Mouse (Mus musculus): ENCODE results near the gene Pex3. TPM values are rescaled to one million over a fixed set of nuclear protein-coding genes. Genes with fewer than 3 reads are reported as not detected.

The Pex3 gene
- polyA plus RNA-seq (2015; fragmentation: Nextera tagmentation; extraction: Ambion mirVana): 25.7 and 25.8 TPM in 2 replicates

DNA sequence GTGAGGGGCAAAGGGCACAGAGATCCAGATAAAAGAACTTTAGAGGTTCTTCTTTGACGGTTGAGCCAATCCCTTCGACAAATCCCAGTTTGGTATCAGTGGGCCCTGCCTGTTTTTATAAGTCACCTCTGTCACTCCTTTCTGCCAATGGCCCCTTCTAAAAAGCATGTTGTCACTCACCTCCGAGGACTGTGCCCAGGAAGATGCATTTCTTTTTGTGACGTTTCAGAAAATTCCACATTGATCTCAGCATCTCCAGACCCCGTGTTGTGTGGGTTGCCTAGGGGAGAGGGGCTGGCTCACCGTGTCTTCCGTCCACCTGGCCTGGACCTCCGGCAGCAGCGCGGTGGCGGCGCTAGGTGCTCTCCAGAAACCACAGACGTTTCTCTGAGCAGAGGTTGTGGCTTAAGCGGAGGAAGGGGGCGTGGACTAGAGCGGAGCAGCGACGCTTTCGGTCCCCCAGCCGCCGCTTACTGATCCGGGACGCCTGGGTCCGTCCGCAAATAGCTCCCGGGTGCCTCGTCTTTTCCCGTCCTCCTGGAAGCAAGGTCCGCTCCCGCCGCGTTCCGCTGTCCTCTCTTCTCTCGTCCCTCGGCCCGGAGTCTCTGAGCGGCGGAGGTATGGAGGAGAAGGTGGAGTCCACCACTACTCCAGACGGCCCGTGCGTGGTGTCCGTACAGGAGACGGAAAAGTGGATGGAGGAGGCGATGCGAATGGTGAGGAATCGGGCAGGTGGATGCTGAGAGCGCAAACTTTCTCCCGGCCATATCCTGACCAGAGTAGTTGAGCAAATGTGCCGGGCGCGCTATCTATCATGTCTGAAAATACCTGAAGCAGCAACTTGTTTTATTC lies at the start of gene Pex3, which contains the start of gene Adat2:
Pex3 (minus strand) TSS at position 497 of the 852 bp plus-strand sequence.
Adat2 (plus strand) TSS at position 249 of the 852 bp plus-strand sequence.
- WGBS: under 1% methylated on average over 51 of the region's 51 CpGs

DNA sequence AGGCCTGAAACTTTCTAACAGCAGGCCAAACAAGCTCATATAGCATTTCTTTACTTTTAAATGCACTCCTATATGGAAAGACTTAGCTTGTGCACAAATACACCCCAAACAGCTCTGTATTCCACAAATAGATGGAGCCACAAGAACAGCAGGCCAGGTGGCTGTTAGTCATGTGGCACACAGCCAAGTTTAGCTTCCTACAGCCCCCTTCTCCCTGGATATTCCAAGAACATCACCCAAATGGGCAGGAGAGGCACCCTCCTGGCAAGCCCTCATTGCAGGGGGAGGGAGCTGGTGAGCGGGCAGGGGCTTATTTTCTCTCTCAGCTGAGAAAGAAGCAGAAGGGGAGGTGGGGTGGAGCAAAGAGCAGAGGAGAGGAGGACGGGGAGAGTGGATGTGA lies 48.0 kb upstream of the Pex3 start:
- Histone ChIP-seq H3K36me3 (no peaks in the 10 kb centered on the region), H3K4me2 (no peak overlapping the region), H3K9ac (replicated peaks) (no peak overlapping the region), H3K27ac (replicated peaks) (no peak overlapping the region), H3K27me3 (replicated peaks) (no peaks in the 10 kb centered on the region), H3K4me1 (no peaks in the 10 kb centered on the region), H3K4me3 (replicated peaks) (no peak overlapping the region), H3K9me3 (replicated peaks) (no peaks in the 10 kb centered on the region)
- ATAC-seq (ENCODE audit: low FRiP score): no peak
- WGBS: 68% methylated on average over 2 of the region's 2 CpGs

More for the DNA sequence above, at the start of gene Pex3, which contains the start of gene Adat2:
- Histone ChIP-seq H3K9me3 (replicated peaks) (no peaks in the 10 kb centered on the region), H3K27me3 (replicated peaks) (no peaks in the 10 kb centered on the region), H3K27ac (replicated peaks) (peak within 1 kb of the TSS; percentile 78), H3K36me3 (no peaks in the 10 kb centered on the region), H3K4me3 (replicated peaks) (peak within 1 kb of the TSS; percentile 71), H3K4me2 (peak within 1 kb of the TSS; percentile 71), H3K9ac (replicated peaks) (peak within 1 kb of the TSS; percentile 77), H3K4me1 (peaks cover 11% of the 10 kb centered on the region)
- ATAC-seq (ENCODE audit: low FRiP score): peak; percentile 96

DNA sequence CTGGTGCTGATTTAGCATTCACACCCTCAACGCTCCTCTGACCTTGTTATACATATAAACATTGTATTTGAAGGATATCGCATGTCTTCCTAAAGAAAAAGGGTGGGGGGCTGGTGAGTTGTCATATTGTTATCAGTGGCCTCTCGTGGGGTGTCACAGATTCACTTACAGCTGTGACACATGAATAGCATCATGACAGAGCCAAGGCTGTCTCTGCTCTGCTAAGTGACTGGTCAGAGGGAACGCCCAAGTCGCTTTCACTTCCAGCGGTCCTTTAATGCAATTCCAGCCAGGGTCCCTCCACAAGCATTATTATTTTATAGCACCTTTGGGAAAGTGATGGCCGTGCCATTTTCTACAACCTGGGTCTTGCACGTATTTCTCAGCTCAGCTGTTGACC lies 44.5 kb upstream of the Pex3 start:
- no peak overlapping the region for H3K9ac ChIP-seq (replicated peaks)
- no peaks in the 10 kb centered on the region for H3K9me3 ChIP-seq (replicated peaks)
- no peak overlapping the region for H3K27ac ChIP-seq (replicated peaks)
- no peaks in the 10 kb centered on the region for H3K36me3 ChIP-seq
- H3K27me3 ChIP-seq (replicated peaks): no peaks in the 10 kb centered on the region
- no peak overlapping the region for H3K4me2 ChIP-seq
- no peaks in the 10 kb centered on the region for H3K4me1 ChIP-seq
- WGBS: 61% methylated on average over 8 of the region's 8 CpGs
- ATAC-seq (ENCODE audit: low FRiP score): no peak
- no peak overlapping the region for H3K4me3 ChIP-seq (replicated peaks)

- H3K4me2 ChIP-seq: no peak overlapping the region
- H3K27ac ChIP-seq (replicated peaks): no peak overlapping the region
- H3K9ac ChIP-seq (replicated peaks): no peak overlapping the region
- no peak overlapping the region for H3K4me3 ChIP-seq (replicated peaks)
- H3K27me3 ChIP-seq (replicated peaks): no peaks in the 10 kb centered on the region
- ATAC-seq (ENCODE audit: low FRiP score): no peak
- H3K36me3 ChIP-seq: no peaks in the 10 kb centered on the region
- 77% methylated on average over 9 of the region's 9 CpGs for WGBS
- no peaks in the 10 kb centered on the region for H3K4me1 ChIP-seq
- H3K9me3 ChIP-seq (replicated peaks): no peaks in the 10 kb centered on the region
Observed at GRCm38 (mm10) chr10:13596866-13597265, 43.9 kb upstream of the Pex3 start.

DNA sequence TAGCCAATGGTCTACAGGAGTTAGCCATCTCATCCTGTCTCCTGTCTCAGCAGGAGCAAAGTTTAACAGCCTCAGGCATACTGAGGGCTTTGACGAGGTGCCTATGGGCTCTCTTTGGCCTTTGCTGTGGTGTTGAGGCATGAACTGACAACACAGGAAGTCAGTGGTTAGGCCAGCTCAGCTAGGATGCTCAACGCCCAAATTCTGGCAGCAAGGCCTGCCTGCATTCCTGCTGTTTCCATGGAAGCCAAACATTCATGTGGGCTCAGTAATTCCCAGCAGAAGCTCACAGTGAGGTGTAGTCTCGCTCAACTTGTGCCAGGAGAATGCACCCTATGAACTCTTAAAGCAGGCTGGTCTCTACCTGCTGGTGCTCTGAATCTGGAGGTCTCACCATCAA lies 43.1 kb upstream of the Pex3 start:
- Histone ChIP-seq H3K4me1 (no peaks in the 10 kb centered on the region), H3K36me3 (no peaks in the 10 kb centered on the region), H3K4me2 (no peak overlapping the region), H3K9ac (replicated peaks) (no peak overlapping the region), H3K9me3 (replicated peaks) (no peaks in the 10 kb centered on the region), H3K27me3 (replicated peaks) (no peaks in the 10 kb centered on the region), H3K27ac (replicated peaks) (no peak overlapping the region), H3K4me3 (replicated peaks) (no peak overlapping the region)
- ATAC-seq (ENCODE audit: low FRiP score): no peak
- 39% methylated on average over 3 of the region's 3 CpGs for WGBS

- Histone ChIP-seq H3K9ac (replicated peaks) (no peak overlapping the region), H3K4me2 (no peak overlapping the region), H3K4me3 (replicated peaks) (no peak overlapping the region), H3K27ac (replicated peaks) (no peak overlapping the region), H3K4me1 (no peaks in the 10 kb centered on the region), H3K9me3 (replicated peaks) (no peaks in the 10 kb centered on the region), H3K27me3 (replicated peaks) (no peaks in the 10 kb centered on the region), H3K36me3 (no peaks in the 10 kb centered on the region)
- no peak for ATAC-seq (ENCODE audit: low FRiP score)
- 86% methylated on average over 3 of the region's 3 CpGs for WGBS
Observed at GRCm38 (mm10) chr10:13593529-13593928, 40.6 kb upstream of the Pex3 start.

GRCm38 (mm10) chr10:13592196-13592595 lies 39.3 kb upstream of the Pex3 start:
- no peaks in the 10 kb centered on the region for H3K36me3 ChIP-seq

DNA sequence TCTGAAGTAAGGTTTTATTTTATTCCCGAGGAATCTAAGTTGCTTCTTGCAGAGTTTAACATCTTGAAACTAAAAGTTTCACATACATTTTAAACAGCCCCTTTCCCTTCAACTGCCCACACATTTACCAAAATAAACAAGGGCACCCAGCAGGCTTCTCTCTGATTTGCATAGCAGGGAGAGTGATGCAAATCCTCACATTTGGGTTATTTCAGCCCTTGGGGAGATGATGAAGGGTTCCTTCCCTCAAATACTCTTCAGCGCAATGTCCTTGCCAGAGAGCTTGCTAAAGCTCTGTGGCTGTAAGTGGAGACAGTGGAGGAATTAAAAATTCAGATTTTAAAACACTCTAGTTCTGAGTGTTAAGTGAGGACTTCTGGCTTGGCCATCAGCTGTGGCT lies 35.0 kb upstream of the Pex3 start:
- Histone ChIP-seq H3K27me3 (replicated peaks) (no peaks in the 10 kb centered on the region), H3K4me2 (no peak overlapping the region), H3K27ac (replicated peaks) (no peak overlapping the region), H3K4me3 (replicated peaks) (no peak overlapping the region), H3K9ac (replicated peaks) (no peak overlapping the region), H3K9me3 (replicated peaks) (no peaks in the 10 kb centered on the region), H3K36me3 (no peaks in the 10 kb centered on the region), H3K4me1 (no peaks in the 10 kb centered on the region)
- no peak for ATAC-seq (ENCODE audit: low FRiP score)
- 80% methylated on average over 2 of the region's 2 CpGs for WGBS

More at GRCm38 (mm10) chr10:13592196-13592595, 39.3 kb upstream of the Pex3 start:
- Histone ChIP-seq H3K4me3 (replicated peaks) (no peak overlapping the region), H3K9ac (replicated peaks) (no peak overlapping the region), H3K4me1 (no peaks in the 10 kb centered on the region), H3K4me2 (no peak overlapping the region), H3K27me3 (replicated peaks) (no peaks in the 10 kb centered on the region), H3K9me3 (replicated peaks) (no peaks in the 10 kb centered on the region), H3K27ac (replicated peaks) (no peak overlapping the region)
- ATAC-seq (ENCODE audit: low FRiP score): no peak
- 87% methylated on average over 10 of the region's 10 CpGs for WGBS

- no peak overlapping the region for H3K4me3 ChIP-seq (replicated peaks)
- H3K9me3 ChIP-seq (replicated peaks): no peaks in the 10 kb centered on the region
- H3K27me3 ChIP-seq (replicated peaks): 0 out of 2 replicates have a peak, but pooled peaks cover 2% of the 10 kb centered on the region
- WGBS: 90% methylated on average over 7 of the region's 7 CpGs
- H3K36me3 ChIP-seq: no peaks in the 10 kb centered on the region
- no peak overlapping the region for H3K27ac ChIP-seq (replicated peaks)
- H3K9ac ChIP-seq (replicated peaks): no peak overlapping the region
- no peak overlapping the region for H3K4me2 ChIP-seq
- H3K4me1 ChIP-seq: 0 out of 2 replicates have a peak, but pooled peaks cover under 1% of the 10 kb centered on the region
- ATAC-seq (ENCODE audit: low FRiP score): no peak
Observed at GRCm38 (mm10) chr10:13577123-13577522, 24.2 kb upstream of the Pex3 start.

- WGBS: 81% methylated on average over 6 of the region's 6 CpGs
Observed at GRCm38 (mm10) chr10:13572410-13572809, 19.5 kb upstream of the Pex3 start.

DNA sequence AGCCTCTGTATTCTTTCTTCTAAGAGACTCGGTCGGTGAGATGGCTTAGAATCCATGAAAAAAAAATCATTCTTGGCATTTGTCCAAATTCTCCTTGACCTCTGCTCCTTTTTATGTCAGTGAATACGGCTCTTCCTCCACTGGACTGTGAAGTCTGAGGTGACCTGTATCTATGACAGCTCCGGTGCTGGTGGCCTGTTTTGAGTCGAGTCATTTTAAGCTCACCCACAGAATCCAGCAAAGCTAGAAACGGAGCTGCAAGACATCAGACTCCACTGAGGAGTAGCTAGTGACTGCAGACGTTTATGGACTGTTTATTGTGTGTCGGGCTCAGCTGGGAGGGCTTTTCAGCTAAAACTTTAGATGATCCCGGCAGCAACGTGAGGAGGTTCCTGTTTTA lies 19.1 kb upstream of the Pex3 start:
- 37% methylated on average over 10 of the region's 10 CpGs for WGBS
- H3K36me3 ChIP-seq: no peaks in the 10 kb centered on the region

More at GRCm38 (mm10) chr10:13572410-13572809, 19.5 kb upstream of the Pex3 start:
- Histone ChIP-seq H3K9me3 (replicated peaks) (no peaks in the 10 kb centered on the region), H3K27ac (replicated peaks) (no peak overlapping the region), H3K4me1 (peaks cover 25% of the 10 kb centered on the region), H3K4me2 (no peak overlapping the region), H3K9ac (replicated peaks) (no peak overlapping the region), H3K36me3 (no peaks in the 10 kb centered on the region), H3K4me3 (replicated peaks) (no peak overlapping the region), H3K27me3 (replicated peaks) (0 out of 2 replicates have a peak, but pooled peaks cover 2% of the 10 kb centered on the region)
- ATAC-seq (ENCODE audit: low FRiP score): no peak

More for the DNA sequence above, 19.1 kb upstream of the Pex3 start:
- no peak overlapping the region for H3K4me3 ChIP-seq (replicated peaks)
- no peak for ATAC-seq (ENCODE audit: low FRiP score)
- peaks cover 25% of the 10 kb centered on the region for H3K4me1 ChIP-seq
- no peak overlapping the region for H3K4me2 ChIP-seq
- no peaks in the 10 kb centered on the region for H3K9me3 ChIP-seq (replicated peaks)
- no peak overlapping the region for H3K27ac ChIP-seq (replicated peaks)
- 0 out of 2 replicates have a peak, but pooled peaks cover 2% of the 10 kb centered on the region for H3K27me3 ChIP-seq (replicated peaks)
- no peak overlapping the region for H3K9ac ChIP-seq (replicated peaks)

Measured in neural tube, embryonic 15.5 days (tissue).